Mouse (Mus musculus): ENCODE measurements at regions not wholly inside any gene's neighbourhood (a gene's known extent, or its start where the extent isn't known, plus 50 kb on each side); places are given as distances from the start of the nearest gene placed in this dataset.
"Not testable (repeated sequence)": the region's sequence is repeated elsewhere in the genome, so short reads cannot be mapped to it uniquely, and the experiment has no call there.

DNA sequence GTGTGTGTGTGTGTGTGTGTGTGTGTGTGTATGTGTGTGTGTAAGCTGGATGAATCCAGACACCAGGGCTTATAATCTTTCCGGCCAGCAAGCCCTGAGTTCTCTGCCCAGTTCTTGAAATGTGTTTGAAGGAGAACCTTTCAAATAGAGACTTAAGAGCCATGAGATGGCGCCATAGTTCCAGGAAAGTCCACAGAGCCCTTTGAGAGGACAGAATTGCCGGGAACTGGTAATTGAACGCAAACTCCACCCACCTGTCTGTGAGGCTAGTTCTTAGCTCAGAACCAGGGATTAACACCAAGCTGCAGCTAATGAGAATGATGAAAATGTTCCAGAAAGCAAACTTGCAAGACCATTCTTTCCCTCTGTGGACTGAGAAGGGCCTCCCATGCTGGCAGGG is 72.2 kb downstream of the Trim42 start:
- peak; percentile 23 for DNase-seq

DNA sequence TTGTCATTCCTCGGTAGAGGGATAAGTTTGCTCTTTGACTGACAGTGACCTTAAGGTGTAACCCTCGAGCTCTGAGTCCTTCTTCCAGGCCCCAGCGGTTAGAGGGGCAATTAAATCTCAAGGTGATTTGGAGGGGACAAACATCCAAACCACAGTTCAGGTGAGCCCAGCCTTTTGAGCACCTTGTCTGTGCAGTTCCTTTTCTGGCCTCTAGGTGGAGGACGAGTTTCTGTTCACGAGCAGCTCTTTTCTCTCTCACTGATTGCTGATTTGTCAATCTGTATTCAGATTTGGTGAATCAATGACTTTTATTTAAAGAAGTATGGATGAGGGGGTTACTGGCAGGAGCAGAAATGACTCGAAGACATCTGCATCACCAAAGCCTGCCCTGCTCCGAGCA is 74.0 kb downstream of the Trim42 start:
- peak; percentile 32 for DNase-seq

DNA sequence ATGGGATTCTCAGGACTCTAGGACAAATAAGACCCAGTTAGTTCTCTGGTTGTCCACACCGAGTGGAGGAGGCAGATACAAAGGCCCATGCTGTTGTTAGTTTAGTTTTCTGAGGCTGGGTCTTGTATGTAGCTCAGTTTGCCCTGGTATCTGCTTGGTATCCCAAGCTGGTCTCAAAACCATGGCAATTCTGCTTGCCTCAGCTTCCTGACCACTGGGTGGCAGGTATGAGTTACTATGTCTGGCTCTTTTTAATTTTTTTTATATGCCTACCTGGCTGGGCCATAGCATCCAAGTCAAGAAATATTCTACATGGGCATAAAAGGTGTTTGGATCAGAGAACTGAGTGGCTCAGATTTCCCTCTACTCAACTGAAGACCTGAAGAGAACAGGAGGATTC is 77.9 kb downstream of the Trim42 start:
- DNase-seq, result no peak

DNA sequence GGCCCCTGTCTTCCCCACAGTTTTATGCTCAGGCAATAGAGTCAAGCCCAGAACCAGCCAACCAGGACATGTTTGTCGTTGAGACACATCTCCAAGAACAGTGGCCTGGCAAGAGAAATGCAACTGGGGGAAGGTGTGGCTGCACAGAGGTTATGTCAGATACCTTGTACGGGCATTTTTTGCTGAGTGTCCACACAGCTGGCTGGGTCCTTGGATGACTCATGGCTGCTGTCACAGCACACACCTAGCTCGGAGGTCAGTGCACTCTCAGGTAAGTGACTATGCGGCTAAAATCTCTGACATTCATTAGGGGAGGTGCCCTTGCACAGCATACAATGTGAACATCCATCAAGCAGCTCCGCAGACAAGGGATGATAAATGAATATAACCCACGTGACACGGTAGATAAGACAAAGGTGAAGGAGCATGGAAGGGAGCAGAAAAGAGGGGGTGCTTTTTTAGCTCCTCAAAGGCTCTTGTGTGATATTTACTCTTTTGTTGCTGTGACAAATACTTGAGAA is 85.4 kb downstream of the Trim42 start:
- no peak for DNase-seq

DNA sequence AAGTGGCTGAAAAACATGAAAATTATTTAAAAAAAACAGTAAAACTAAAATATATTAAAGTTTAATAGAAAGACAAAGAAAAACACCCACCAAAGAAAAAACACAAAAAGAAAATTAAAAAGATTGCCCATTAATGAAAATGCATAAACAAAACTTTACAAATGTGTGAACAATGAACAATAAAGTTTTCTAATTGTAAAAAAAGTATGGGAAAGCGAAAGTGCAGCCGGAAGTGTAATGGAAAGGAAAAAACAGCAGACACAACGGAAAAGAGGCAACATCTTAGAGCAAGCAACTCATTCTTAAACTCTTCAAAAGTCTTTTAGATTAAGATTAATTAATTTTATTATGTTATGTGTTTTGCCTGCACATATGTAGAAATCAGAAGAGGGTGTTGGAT is 87.7 kb downstream of the Trim42 start:
- DNase-seq, result no peak

DNA sequence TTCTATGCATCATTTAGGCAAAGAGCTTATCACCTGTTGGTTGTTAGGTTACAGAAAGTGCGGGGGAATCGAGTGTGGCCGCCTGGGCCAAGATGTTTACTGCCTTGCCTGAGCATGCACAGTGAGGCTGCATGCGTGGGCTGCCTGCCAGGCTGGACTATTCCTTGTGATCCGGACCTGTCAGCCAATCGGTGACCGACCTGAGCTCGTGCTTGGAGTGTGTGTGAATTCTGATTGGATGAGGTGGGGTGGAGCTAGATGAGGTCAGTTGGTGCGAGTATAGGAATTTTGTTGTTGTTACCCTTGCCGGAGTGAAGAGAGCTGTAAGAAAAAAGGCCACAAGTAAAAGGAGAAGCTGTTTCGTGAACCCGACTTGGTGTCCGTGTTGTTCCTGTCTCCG is 94.3 kb downstream of the Trim42 start:
- DNase-seq, result not testable (repeated sequence)

DNA sequence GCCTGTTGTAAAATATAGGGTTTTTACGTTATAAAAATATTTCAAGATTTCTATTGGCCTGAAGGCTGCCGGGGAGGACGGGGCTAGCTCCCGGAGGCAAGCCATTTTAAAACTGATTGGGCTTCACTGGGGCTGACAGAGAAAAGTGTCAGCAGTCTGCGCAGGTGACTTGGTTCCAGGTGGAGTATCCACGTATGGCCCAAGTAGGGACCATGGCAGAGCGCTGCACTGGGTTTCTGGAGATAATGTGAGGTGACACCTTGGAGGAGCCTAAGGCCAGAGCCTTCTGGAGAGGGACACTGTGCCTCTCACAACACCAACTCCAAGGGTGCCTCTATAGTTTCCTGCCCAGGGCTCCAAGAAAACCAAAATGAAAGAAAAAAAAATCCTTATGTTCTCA is 95.9 kb downstream of the Trim42 start:
- no peak for DNase-seq

DNA sequence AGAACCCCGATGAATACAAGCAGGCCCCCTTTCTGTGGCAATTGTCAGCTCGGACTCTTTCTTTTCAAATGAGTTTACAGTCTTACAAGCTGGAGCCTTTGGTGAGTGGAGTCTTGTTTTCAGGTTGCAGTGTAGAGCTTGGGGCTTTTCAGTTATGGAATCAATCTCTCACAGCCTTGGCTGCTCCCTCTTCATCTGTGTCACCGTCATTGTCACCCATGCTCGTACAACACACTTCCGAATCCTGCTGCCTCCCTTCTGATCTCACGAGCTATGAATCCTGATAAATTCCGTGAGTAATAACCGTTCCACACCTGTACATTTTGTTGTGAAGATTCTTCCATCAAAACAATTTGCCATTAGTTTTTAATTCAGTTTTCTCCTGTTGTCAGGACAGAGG is 97.7 kb downstream of the Trim42 start:
- DNase-seq, result no peak

DNA sequence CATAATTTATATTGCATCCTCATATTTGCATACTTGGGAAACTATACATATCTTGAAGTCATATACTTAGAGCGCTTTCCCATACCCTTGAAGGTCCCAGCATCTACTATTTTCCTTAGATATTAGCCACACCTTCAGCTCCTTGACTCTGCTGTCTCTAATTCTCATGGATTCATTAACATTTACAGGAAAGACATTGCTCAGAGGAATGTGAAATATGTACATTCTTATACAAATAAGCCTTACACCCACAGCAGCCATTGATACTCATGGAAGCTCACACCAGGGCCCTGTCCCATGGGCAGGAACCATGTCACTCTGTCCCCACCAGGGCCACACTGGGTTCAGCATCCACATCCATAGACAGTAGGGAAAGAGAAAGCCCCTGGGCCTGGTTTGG is 122.1 kb downstream of the Trim42 start:
- no peak for DNase-seq

DNA sequence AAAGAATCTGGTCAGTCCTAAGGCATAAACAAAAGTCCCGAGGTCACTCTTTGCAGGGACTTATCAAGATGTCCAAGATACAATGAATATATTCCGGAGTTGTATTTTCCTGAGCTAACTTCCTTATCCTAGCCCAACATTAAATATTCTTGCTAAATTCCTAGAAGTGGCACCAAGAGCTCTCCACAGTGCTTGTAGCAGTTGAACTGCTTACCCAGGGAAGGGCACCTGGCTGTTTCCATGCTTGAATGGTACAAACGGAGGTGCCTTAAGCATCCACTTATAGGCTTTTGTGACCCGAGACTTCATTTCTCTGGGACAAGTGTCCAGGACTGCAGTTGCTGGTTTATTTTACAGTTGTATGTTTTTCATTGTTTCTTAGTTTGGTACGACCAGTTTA is 115.1 kb upstream of the Slc25a36 start:
- no peak for DNase-seq

DNA sequence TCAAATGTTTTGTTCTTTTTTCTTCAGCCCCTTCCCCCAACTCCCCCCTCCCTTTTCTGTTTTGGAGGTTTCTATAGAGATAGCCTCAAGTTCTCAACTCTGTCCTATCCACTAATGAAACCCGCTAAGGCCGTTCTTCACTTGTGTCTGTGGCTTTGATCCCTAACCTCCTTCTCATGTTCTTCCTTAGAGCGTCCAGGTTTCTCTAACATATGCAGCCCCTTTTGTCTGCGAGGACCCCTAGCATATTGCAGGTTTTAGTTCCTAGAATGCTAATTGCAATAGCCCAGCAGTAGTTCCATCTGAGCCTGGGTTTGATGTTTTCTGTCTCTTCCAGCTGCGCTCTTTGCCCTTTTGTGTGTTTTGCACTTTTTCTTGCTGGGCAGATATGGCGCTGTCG is 113.6 kb upstream of the Slc25a36 start:
- DNase-seq, result no peak

DNA sequence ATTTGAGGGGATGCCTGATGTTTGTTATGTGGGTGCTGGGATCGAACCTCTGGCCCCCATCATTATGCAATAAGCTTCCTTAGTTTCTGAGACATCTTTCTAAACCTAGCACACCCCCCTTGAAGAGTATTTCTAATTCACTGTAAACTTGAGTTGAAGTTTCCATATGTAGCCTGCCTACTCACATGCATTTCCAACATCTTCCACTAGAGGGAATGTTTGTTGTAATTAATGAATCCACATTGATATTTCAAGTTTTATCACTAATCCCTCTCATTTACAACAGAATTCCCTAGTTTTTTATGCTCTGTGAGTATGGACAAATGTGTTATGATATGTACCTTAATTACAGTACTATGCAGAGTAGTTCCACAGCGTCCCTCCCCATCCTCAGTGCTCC is 103.8 kb upstream of the Slc25a36 start:
- no peak for DNase-seq

DNA sequence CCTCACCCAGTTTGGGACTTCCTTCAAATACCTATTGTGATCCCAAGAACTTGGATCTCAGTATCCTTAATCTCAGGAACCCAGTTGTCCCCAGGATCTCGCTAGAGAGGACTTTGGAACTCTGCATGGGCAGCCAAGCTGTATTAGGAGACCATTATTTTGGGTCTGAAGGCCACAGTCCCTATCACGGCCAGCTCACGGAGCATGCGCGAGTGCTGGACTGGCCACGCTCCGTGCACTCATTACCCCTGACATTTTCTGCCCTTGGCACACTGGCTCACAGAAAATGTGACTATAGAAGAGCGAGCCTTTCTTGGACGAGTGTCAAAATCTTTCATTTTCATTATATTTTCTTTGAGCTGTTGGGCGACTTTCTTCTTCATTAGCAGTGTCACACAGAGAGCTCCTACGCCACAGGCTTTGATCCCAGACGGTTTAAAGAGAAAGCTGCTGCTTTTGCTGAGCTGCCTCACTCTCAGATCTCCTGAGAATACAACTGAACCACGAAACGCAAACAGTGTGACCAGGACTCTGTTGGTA is 79.4 kb upstream of the Slc25a36 start:
- DNase-seq, result no peak

DNA sequence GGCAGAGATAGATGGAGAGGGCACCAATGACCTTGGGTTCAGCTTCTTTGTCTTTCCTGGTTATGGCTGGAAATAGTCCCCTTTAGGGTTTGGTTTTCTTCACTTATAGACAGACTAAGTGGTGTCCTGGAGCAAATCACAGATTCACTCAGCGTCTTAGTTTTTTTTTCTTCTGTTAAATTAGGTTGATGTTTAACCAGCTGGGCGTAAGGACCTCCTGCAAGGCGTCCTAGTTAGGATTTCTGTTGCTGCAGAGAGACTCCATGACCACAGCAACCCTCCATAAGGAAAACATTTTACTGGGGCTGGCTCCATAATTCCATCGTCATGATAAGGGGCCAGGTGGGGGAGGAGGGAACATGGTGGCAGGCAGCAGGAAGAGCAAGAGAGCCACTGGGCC is 78.7 kb upstream of the Slc25a36 start:
- DNase-seq, result no peak

DNA sequence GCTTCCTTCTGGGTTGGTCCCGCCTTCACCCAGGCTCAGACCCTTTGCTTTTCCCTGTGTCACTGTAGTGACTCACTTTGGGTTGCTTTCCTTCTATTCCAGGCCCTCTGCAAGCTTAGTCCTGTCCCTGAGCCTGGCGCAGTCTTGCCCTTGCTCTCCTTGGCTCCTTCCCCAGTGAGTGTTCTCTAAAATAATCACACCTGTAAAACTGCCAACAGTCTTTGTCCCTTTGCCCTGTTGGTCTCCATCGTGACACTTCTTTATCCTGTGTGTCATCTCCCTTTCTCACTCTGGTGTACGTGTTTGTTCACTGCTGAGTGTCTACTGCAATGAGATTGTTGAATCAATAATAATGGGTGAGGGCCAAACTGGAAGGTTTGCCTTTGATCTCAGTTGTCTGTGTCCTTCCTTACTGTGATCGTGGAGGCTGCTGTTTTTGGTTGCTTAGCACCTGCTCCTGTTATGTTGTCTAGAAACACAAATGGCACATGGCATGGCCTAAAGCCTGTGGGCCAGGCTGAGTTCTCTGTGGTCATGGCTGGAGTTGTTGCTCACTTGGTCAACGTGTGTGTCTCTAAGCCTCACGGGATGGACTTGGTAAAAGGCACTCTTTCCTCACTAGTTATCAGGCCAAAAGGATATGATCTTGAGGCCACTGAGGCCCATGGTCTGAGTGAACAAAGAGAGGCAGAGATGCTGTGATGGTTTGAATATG is 77.8 kb upstream of the Slc25a36 start:
- no peak for DNase-seq

DNA sequence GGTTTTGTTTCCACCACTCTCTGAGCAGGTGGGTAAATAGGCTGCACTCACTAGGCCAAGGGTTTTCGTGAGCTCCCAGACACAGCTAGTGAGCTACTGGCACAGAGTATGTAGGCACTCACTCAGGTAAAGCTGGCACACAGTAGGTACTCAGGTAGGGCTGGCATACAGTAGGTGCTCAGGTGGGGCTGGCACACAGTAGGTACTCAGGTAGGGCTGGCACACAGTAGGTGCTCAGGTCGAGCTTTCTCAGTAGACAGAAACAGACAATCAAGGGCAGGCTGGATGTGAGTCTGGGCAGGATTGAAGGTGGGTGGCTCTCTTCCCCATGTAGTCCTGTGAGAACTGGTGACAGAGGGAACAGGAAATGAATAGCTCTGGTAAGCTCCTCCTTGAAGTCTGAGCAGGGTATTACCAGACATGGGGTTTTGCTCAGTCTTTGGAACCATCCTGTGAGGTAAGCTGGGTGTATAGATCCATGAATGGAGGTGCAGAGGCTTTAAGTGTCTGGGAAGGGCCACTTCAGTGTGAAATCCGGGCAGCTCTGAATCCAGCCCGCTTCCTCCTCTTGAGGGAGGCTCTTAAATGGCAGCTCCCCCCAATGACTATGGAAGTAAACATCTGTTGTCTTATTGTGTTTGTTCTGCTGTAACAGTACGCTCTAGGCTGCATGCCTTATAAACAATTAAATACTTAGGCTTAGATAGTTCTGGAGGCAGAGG is 62.4 kb upstream of the Slc25a36 start:
- no peak for DNase-seq

DNA sequence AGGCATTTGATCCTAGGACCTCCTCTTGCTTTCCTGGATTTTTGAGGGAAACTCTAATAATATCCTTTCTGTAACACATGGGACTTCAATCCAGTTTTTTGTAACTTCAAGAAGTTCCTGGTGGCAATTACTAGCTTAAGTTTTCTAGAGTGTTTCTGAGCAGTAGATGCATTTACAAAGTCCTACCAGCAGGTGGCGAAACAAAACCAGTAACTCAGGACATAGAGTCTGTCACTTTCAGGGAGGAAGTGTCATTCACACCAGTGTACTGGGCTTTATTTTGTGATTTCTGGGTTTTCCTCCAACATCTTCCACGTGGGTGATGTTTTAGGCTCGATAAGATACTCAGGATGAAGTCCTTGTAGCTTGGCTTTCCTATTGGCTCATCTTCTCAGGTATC is 61.1 kb upstream of the Slc25a36 start:
- DNase-seq, result peak; percentile 39

DNA sequence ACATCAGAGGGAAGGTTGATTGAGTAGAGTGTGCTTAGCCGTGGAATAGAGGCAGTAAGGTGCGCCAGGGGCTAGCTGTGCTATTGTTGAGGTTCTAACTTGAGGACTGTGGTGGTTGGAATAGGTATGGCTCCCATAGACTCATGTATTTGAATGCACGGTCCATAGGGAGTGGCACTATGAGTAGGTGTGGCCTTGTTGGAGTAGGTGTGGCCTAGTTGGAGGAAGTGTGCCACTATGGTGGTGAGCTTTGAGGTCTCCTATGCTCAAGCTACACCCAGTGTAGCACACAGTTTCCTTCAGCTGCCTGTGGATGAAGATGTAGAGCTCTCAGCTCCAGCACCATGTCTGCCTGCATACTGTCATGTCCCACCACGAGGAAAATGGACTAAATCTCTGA is 60.5 kb upstream of the Slc25a36 start:
- DNase-seq, result no peak

DNA sequence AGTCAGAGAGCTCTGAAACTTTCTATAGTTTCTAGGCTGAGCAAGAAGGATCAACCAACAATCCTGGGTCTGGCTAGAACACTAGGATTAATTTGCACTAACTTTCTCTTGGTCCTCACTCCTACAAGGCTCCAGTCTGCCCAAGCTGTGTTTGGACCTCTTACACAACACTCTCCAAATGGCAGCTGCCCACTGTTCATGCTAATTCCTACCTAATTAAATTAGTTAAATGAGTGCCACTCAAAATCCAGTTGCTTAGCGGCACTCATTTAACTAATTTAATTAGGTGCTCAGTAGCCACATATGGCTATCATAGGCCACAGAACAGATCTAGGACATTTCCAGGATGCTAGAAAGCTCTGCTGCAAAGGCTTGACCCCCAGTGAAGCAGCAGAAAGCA is 59.9 kb upstream of the Slc25a36 start:
- no peak for DNase-seq

DNA sequence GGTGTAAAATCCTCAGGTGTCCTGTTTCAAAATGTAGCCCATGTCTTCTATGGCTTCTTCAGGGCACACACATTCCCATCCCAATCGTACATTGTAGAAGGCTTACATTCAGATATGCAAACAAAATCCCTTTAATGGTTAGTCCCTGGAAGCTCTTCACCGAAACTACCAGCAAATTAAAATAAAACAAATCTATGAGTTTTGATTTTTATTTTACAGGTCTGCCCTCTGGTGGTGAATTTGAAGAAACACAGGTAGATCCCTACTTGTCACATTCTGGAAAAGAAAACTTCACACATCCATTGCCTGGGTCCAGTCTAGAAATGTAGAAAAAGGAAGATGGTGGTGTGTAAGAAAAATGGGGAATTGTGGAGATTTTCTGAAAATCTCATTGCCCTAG is 51.5 kb upstream of the Slc25a36 start:
- DNase-seq, result no peak
